Mouse (Mus musculus): ENCODE data around the gene Lyrm7.
A peak's percentile ranks its signal among the peaks of the same experiment; 100 is the strongest.
"Not testable (repeated sequence)": the region's sequence is repeated elsewhere in the genome, so short reads cannot be mapped to it uniquely, and the experiment has no call there.

DNA sequence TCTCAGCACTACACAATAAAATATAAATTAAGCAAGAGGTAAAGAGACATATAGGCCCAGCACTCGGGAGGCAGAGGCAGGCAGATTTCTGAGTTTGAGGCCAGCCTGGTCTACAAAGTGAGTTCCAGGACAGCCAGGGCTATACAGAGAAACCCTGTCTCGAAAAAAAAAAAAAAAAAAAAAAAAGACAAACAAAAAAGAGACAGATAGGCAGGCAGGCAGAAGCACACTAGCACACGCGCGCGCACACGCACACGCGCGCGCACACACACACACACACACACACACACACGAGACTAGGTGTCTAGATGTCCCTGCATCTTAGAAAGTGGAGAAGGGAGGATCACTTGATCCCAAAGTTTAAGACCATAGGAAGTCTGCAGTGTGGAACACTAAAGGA is 1.8 kb downstream of the Lyrm7 start:
- TF ChIP-seq CTCF (conservative IDR thresholded peaks at IDR 0.05 in 1 of 2, IDR thresholded peaks at IDR 0.05 in 1 of 2; ENCODE audit: low read depth in 2 of 2, low read length in 2 of 2); SIN3A (IDR thresholded peaks at IDR 0.05; ENCODE audit: low read length); KAT2A (IDR thresholded peaks at IDR 0.05; ENCODE audit: insufficient replicate concordance, low read length); MAZ (IDR thresholded peaks at IDR 0.05; ENCODE audit: low read depth, low read length); CHD1 (IDR thresholded peaks at IDR 0.05; ENCODE audit: low read depth, low read length); SMC3 (IDR thresholded peaks at IDR 0.05; ENCODE audit: low read depth, low read length); HCFC1 (IDR thresholded peaks at IDR 0.05; ENCODE audit: low read depth, low read length); JUND (conservative IDR thresholded peaks at IDR 0.05; ENCODE audit: low read depth, low read length); MAX (IDR thresholded peaks at IDR 0.05; ENCODE audit: low read length); TBP (conservative IDR thresholded peaks at IDR 0.05; ENCODE audit: low read depth, low read length); USF2 (conservative IDR thresholded peaks at IDR 0.05; ENCODE audit: low read depth, low read length); EP300 (IDR thresholded peaks at IDR 0.05; ENCODE audit: low read length); BHLHE40 (IDR thresholded peaks at IDR 0.05; ENCODE audit: low read depth, low read length): not testable (repeated sequence)
- peak; percentile 68 for TF ChIP-seq ZNF384 (IDR thresholded peaks at IDR 0.05; ENCODE audit: low read depth, low read length)
